Mouse (Mus musculus) gastrocnemius, postnatal 25 days (tissue): ENCODE results near the gene Cnbd2. TPM values are rescaled to one million over a fixed set of nuclear protein-coding genes. Genes with fewer than 3 reads are reported as not detected.

Experiments
- microRNA-seq, 2 experiments: library from miRNA; unstranded; fragments of <30 nt; microRNA quantifications; one replicate each; pipeline ENCODE4 v1.2.0; 2021; ENCODE audit warnings: borderline replicate concordance in 2 of 2
- total RNA-seq, 2 experiments: library from RNA; stranded (reverse); gene quantifications; 1 replicate in 1 of 2; 2 replicates in 1 of 2; pipeline ENCODE4 v1.2.3; 2021

Cnbd2 gene
- total RNA-seq, 2 experiments from 2014 or later, result 0.84 to 0.91 TPM

Small RNA genes lying within 50 kb of the gene (microRNA-seq; reads per million reads assigned to microRNA genes)
- gene Gm22758 (0 reads per million in 2 experiments), gene Gm22759 (0 reads per million in 2 experiments)

Other genes with a start within 250 kb of the Cnbd2 start
- under 1 TPM; 0.13 to 0.31 TPM for gene Spag4, start 247.1 kb upstream of the Cnbd2 start, total RNA-seq
- 10 to 100 TPM in 1 of 2 experiments, 1 to 10 TPM in 1; 8.2 to 10.9 TPM for gene Cpne1, start 200.3 kb upstream of the Cnbd2 start, total RNA-seq
- 1 to 10 TPM; 6.3 TPM for gene Rbm12, start 200.3 kb upstream of the Cnbd2 start, total RNA-seq
- gene Gm28036, start 185.2 kb upstream of the Cnbd2 start, total RNA-seq, result 1 to 10 TPM; 4.9 to 5.6 TPM
- gene Romo1, start 168.3 kb upstream of the Cnbd2 start, total RNA-seq, result 100 to 1,000 TPM; 206 to 210 TPM
- 10 to 100 TPM; 74.2 to 80.6 TPM for gene Nfs1, start 168.1 kb upstream of the Cnbd2 start, total RNA-seq
- 10 to 100 TPM; 95.5 to 96.8 TPM for gene Rbm39, start 132.1 kb upstream of the Cnbd2 start, total RNA-seq
- gene Phf20, start 115.8 kb upstream of the Cnbd2 start, total RNA-seq, result 10 to 100 TPM; 20.1 to 20.8 TPM
- gene Scand1, start 405 bp downstream of the Cnbd2 start, total RNA-seq, result 10 to 100 TPM; 58.5 to 59.5 TPM
- 1 to 10 TPM; 3.0 to 7.9 TPM for gene Epb41l1, start 108.6 kb downstream of the Cnbd2 start, total RNA-seq
- gene Aar2, start 235.3 kb downstream of the Cnbd2 start, total RNA-seq, result 10 to 100 TPM; 18.0 to 19.5 TPM